Mouse (Mus musculus): Measurements from ENCODE around the gene Fbxo27. TPM values are rescaled to one million over a fixed set of nuclear protein-coding genes. Genes with fewer than 3 reads are reported as not detected.
A peak's percentile ranks its signal among the peaks of the same experiment; 100 is the strongest.

The Fbxo27 gene
- polyA plus RNA-seq, 1 experiment from 2014 or later, result 5.8 TPM

- 4% methylated on average over 58 of the region's 58 CpGs for WGBS
- peaks cover 11% of the 10 kb centered on the region for H3K4me1 ChIP-seq (replicated peaks)
These were observed 39.9 kb downstream of the Fbxo27 start for GRCm38 (mm10) chr7:28732341-28733142.

DNA sequence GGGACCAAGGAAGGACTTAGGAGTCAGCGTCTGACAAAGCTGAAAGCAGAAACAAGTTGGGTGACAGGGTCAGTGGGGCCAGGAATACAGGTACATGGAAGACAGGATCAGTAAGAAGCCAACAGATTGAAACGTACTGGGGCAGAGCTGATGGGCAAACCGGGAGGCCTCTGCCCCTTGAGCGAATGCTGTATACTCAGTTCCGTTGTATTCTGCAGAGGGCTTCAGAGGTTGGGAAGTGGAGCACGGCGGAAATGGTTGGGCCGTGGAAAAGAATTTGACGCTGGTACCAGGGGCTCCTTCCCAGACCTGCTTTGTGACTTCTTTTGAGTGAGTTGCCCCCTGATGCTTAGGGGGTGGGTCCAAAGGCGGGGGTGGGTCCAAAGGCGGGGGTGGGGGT, 40.6 kb downstream of the Fbxo27 start:
- Histone ChIP-seq H3K4me3 (replicated peaks) (peak overlapping the region; percentile 45), H3K9ac (replicated peaks) (peak overlapping the region; percentile 57; the same call in 1 of the 2 replicates), H3K27me3 (peaks cover 18% of the 10 kb centered on the region), H3K27ac (no peak overlapping the region), H3K4me2 (replicated peaks) (peak overlapping the region; percentile 64), H3K9me3 (no peaks in the 10 kb centered on the region), H3K36me3 (peaks cover 23% of the 10 kb centered on the region), H3K4me1 (replicated peaks) (peaks cover 11% of the 10 kb centered on the region)
- WGBS, result 9% methylated on average over 11 of the region's 11 CpGs
- ATAC-seq, result peak; percentile 19; the same call in 1 of the 2 replicates

More at GRCm38 (mm10) chr7:28732341-28733142, 39.9 kb downstream of the Fbxo27 start:
- Histone ChIP-seq H3K36me3 (peaks cover 18% of the 10 kb centered on the region), H3K4me3 (replicated peaks) (peak overlapping the region; percentile 45), H3K27ac (no peak overlapping the region), H3K4me2 (replicated peaks) (peak overlapping the region; percentile 64), H3K27me3 (peaks cover 18% of the 10 kb centered on the region), H3K9ac (replicated peaks) (peak overlapping the region; percentile 57), H3K9me3 (no peaks in the 10 kb centered on the region)
- ATAC-seq, result peak; percentile 83

GRCm38 (mm10) chr7:28735701-28736100, 43.1 kb downstream of the Fbxo27 start:
- H3K4me3 ChIP-seq (replicated peaks), result no peak overlapping the region
- peaks cover 18% of the 10 kb centered on the region for H3K27me3 ChIP-seq
- no peak overlapping the region for H3K9ac ChIP-seq (replicated peaks)
- no peak for ATAC-seq
- no peak overlapping the region for H3K27ac ChIP-seq
- WGBS, result 86% methylated on average over 6 of the region's 6 CpGs
- no peak overlapping the region for H3K4me2 ChIP-seq (replicated peaks)
- H3K36me3 ChIP-seq, result peaks cover 40% of the 10 kb centered on the region
- peaks cover 12% of the 10 kb centered on the region for H3K4me1 ChIP-seq (replicated peaks)
- H3K9me3 ChIP-seq, result no peaks in the 10 kb centered on the region

DNA sequence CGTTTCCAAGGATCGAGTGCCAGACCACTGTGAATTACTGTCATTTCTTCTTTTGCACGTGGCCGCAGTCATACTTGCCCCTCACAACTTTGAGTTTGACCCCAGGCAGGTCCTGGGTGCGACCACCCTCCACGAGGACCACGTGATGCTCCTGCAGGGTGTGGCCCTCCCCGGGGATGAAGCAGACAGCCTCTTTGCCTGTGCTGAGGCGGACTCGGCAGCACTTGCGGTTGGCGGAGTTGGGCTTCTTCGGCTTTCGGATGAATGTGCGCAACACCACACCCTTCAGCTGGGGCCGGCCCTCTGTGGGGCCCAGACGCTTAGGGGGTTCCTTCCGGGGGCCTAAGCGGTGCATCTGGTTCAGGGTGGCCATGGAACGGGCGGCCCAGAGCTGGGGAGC, 47.2 kb downstream of the Fbxo27 start:
- Histone ChIP-seq H3K9me3 (no peaks in the 10 kb centered on the region), H3K9ac (replicated peaks) (no peak overlapping the region), H3K4me2 (replicated peaks) (no peak overlapping the region), H3K4me1 (replicated peaks) (peaks cover 14% of the 10 kb centered on the region), H3K36me3 (peaks cover 46% of the 10 kb centered on the region), H3K27me3 (no peaks in the 10 kb centered on the region), H3K27ac (no peak overlapping the region), H3K4me3 (replicated peaks) (no peak overlapping the region)
- WGBS, result 96% methylated on average over 21 of the region's 21 CpGs
- ATAC-seq, result no peak

DNA sequence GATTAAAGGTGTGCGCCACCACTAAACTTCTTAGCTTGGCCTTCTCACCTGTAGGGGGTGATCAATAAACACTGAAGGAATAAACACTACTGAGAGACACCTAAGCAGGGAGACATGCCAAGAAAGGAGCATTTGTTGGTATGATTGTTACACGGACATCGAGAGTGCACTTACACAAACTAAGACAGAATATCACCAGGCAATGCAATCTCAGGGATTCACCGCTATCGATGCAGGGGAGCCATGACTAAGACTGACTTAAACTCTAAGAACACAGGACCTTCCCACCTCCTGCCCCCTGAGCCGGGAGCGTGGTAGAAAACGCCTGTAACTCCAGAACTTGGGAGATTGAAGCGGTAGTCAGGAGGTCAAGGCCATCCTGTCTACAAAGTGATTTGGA, 48.3 kb downstream of the Fbxo27 start:
- Histone ChIP-seq H3K27me3 (no peaks in the 10 kb centered on the region), H3K4me3 (replicated peaks) (peak overlapping the region; percentile 67), H3K4me1 (replicated peaks) (peaks cover 14% of the 10 kb centered on the region), H3K36me3 (peaks cover 47% of the 10 kb centered on the region), H3K4me2 (replicated peaks) (peak overlapping the region; percentile 86), H3K9ac (replicated peaks) (peak overlapping the region; percentile 88), H3K27ac (peak overlapping the region; percentile 63), H3K9me3 (no peaks in the 10 kb centered on the region)
- ATAC-seq, result no peak
- WGBS, result 42% methylated on average over 9 of the region's 9 CpGs

DNA sequence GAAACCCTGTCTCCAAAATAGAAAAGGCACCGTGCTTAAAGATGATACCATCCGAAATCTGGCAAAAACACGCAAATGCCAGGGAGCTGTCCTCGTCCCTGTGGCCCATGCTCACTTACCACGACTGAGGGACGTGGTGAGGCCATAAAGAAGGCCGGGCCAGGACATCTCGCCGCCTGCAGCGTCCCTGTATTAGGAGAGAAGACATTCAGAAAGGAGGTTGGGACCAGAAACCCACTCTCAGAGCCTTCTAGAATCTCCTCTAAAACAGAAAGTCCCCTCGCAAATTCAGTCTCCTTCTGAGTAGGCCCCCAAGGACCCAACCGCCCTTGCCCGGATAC, 48.7 kb downstream of the Fbxo27 start:
- Histone ChIP-seq H3K9ac (replicated peaks) (peak overlapping the region; percentile 88), H3K27ac (peak overlapping the region; percentile 63), H3K9me3 (no peaks in the 10 kb centered on the region), H3K36me3 (peaks cover 47% of the 10 kb centered on the region), H3K27me3 (no peaks in the 10 kb centered on the region), H3K4me2 (replicated peaks) (peak overlapping the region; percentile 86), H3K4me1 (replicated peaks) (peaks cover 14% of the 10 kb centered on the region), H3K4me3 (replicated peaks) (peak overlapping the region; percentile 67)
- ATAC-seq, result peak; percentile 29
- WGBS, result 2% methylated on average over 13 of the region's 13 CpGs

DNA sequence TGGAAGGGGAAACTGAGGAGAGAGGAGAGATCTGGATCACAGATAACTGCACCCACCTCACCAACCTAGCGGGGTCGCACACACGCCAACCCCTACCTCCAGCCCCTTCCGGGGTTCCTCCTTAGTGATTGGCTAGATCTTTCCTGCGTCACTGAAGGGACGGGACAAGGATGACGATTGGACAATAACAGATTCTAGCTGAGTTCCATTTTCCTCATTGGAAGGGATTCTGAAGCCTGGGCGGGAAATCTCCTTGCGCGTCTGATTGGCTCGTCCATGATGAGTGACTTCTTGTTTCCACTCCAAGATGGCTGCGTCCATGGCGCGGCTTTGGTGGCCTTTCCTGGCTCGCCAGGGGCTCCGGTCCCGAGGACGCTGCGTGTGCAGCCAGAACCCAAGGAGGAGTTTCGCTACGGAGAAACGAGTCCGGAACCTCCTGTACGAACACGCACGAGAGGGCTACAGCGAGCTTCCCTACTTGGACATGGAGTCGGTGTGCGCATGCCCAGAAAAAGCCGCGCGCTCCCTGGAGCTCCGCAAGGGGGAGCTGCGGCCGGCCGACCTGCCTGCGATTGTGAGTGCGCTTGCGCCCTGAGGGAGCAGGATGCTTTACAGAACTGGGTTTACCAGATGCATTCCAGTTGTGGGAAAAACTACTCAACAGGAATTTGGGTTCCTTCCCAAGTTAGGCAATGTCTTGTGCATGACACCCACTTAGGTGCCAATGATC, 49.2 kb downstream of the Fbxo27 start, which contains the start of the genes Mrps12 and Sars2:
Gene Mrps12 (minus strand): TSS at position 112 of the 730 bp plus-strand sequence.
Gene Sars2 (plus strand): TSS at position 284 of the 730 bp plus-strand sequence.
- Histone ChIP-seq H3K27ac (peak within 1 kb of the TSS; percentile 83), H3K4me2 (replicated peaks) (peak within 1 kb of the TSS; percentile 86), H3K9me3 (no peaks in the 10 kb centered on the region), H3K4me3 (replicated peaks) (peak within 1 kb of the TSS; percentile 67), H3K9ac (replicated peaks) (peak within 1 kb of the TSS; percentile 88), H3K27me3 (no peaks in the 10 kb centered on the region), H3K36me3 (peaks cover 46% of the 10 kb centered on the region), H3K4me1 (replicated peaks) (peaks cover 14% of the 10 kb centered on the region)
- under 1% methylated on average over 39 of the region's 39 CpGs for WGBS
- ATAC-seq, result peak; percentile 99

Other genes starting within 250 kb of the Fbxo27 start
- 9.1 and 11.8 TPM in 2 replicates for gene Lrfn1, start 240.9 kb upstream of the Fbxo27 start, polyA plus RNA-seq (2015; fragmentation: Nextera tagmentation; extraction: Ambion mirVana)
- gene Ifnl2, start 182.4 kb upstream of the Fbxo27 start, polyA plus RNA-seq (2015; fragmentation: Nextera tagmentation; extraction: Ambion mirVana), result not detected in 2 replicates
- not detected in 2 replicates for gene Ifnl3, start 170.0 kb upstream of the Fbxo27 start, polyA plus RNA-seq (2015; fragmentation: Nextera tagmentation; extraction: Ambion mirVana)
- gene Sycn, start 152.0 kb upstream of the Fbxo27 start, polyA plus RNA-seq (2015; fragmentation: Nextera tagmentation; extraction: Ambion mirVana), result not detected in 2 replicates
- not detected in 2 replicates for gene Nccrp1, start 145.6 kb upstream of the Fbxo27 start, polyA plus RNA-seq (2015; fragmentation: Nextera tagmentation; extraction: Ambion mirVana)
- gene Samd4b, start 94.7 kb upstream of the Fbxo27 start, polyA plus RNA-seq (2015; fragmentation: Nextera tagmentation; extraction: Ambion mirVana), result 20.0 and 25.7 TPM in 2 replicates
- 25.6 and 28.0 TPM in 2 replicates for gene Pak4, start 94.7 kb upstream of the Fbxo27 start, polyA plus RNA-seq (2015; fragmentation: Nextera tagmentation; extraction: Ambion mirVana)
- not detected in 2 replicates for gene Acp7, start 61.5 kb upstream of the Fbxo27 start, polyA plus RNA-seq (2015; fragmentation: Nextera tagmentation; extraction: Ambion mirVana)
- 3.3 and 4.0 TPM in 2 replicates for gene Fbxo17, start 24.0 kb downstream of the Fbxo27 start, polyA plus RNA-seq (2015; fragmentation: Nextera tagmentation; extraction: Ambion mirVana)
- gene Mrps12, start 49.0 kb downstream of the Fbxo27 start, polyA plus RNA-seq (2015; fragmentation: Nextera tagmentation; extraction: Ambion mirVana), result 108 and 112 TPM in 2 replicates
- 22.4 and 22.9 TPM in 2 replicates for gene Sars2, start 49.1 kb downstream of the Fbxo27 start, polyA plus RNA-seq (2015; fragmentation: Nextera tagmentation; extraction: Ambion mirVana)
- gene Ccer2, start 63.3 kb downstream of the Fbxo27 start, polyA plus RNA-seq (2015; fragmentation: Nextera tagmentation; extraction: Ambion mirVana), result 0.26 and 0.58 TPM in 2 replicates
- 102 and 108 TPM in 2 replicates for gene Sirt2, start 73.9 kb downstream of the Fbxo27 start, polyA plus RNA-seq (2015; fragmentation: Nextera tagmentation; extraction: Ambion mirVana)
- 52.7 and 56.7 TPM in 2 replicates for gene Nfkbib, start 74.7 kb downstream of the Fbxo27 start, polyA plus RNA-seq (2015; fragmentation: Nextera tagmentation; extraction: Ambion mirVana)
- 1.9 and 2.3 TPM in 2 replicates for gene Rinl, start 96.1 kb downstream of the Fbxo27 start, polyA plus RNA-seq (2015; fragmentation: Nextera tagmentation; extraction: Ambion mirVana)
- gene Hnrnpl, start 115.7 kb downstream of the Fbxo27 start, polyA plus RNA-seq (2015; fragmentation: Nextera tagmentation; extraction: Ambion mirVana), result 238 and 239 TPM in 2 replicates
- 69.4 and 71.6 TPM in 2 replicates for gene Ech1, start 132.4 kb downstream of the Fbxo27 start, polyA plus RNA-seq (2015; fragmentation: Nextera tagmentation; extraction: Ambion mirVana)
- 4.5 and 5.8 TPM in 2 replicates for gene Lgals4, start 141.0 kb downstream of the Fbxo27 start, polyA plus RNA-seq (2015; fragmentation: Nextera tagmentation; extraction: Ambion mirVana)
- 8.5 and 9.8 TPM in 2 replicates for gene Lgals7, start 171.0 kb downstream of the Fbxo27 start, polyA plus RNA-seq (2015; fragmentation: Nextera tagmentation; extraction: Ambion mirVana)
- 0.62 and 0.70 TPM in 2 replicates for gene Capn12, start 188.6 kb downstream of the Fbxo27 start, polyA plus RNA-seq (2015; fragmentation: Nextera tagmentation; extraction: Ambion mirVana)

Measured in midbrain, embryonic 13.5 days (tissue).